Mouse (Mus musculus): Measurements from ENCODE around the gene Tmem63c. TPM values are rescaled to one million over a fixed set of nuclear protein-coding genes. Genes with fewer than 3 reads are reported as not detected.

Tmem63c gene
- 0.52 TPM for polyA plus RNA-seq (2015; fragmentation: Illumina TruSeq; extraction: RNeasy Lipid Tissue Mini Kit (QIAGEN cat#74804); ENCODE audit: insufficient read depth, low read depth, low replicate concordance)

GRCm38 (mm10) chr12:87021040-87021439, at the start of gene Tmem63c:
Gene Tmem63c, plus strand, starts transcription at chr12:87021340.

GRCm38 (mm10) chr12:86989890-86990754, 31.0 kb upstream of the Tmem63c start, which contains the start of gene Zdhhc22:
Gene Zdhhc22, minus strand, starts transcription at chr12:86990430.

GRCm38 (mm10) chr12:87102165-87102631, 81.1 kb downstream of the Tmem63c start, which contains the start of gene Ngb:
Gene Ngb, minus strand, starts transcription at chr12:87102539.

Other genes with a start within 250 kb of the Tmem63c start
- 6.2 TPM for gene Irf2bpl, start 136.5 kb upstream of the Tmem63c start, polyA plus RNA-seq (2015; fragmentation: Illumina TruSeq; extraction: RNeasy Lipid Tissue Mini Kit (QIAGEN cat#74804); ENCODE audit: insufficient read depth, low read depth, low replicate concordance)
- gene Cipc, start 74.3 kb upstream of the Tmem63c start, polyA plus RNA-seq (2015; fragmentation: Illumina TruSeq; extraction: RNeasy Lipid Tissue Mini Kit (QIAGEN cat#74804); ENCODE audit: insufficient read depth, low read depth, low replicate concordance) = 3.3 TPM
- 0.46 TPM for gene Zdhhc22, start 30.9 kb upstream of the Tmem63c start, polyA plus RNA-seq (2015; fragmentation: Illumina TruSeq; extraction: RNeasy Lipid Tissue Mini Kit (QIAGEN cat#74804); ENCODE audit: insufficient read depth, low read depth, low replicate concordance)
- 1.0 TPM for gene Ngb, start 81.2 kb downstream of the Tmem63c start, polyA plus RNA-seq (2015; fragmentation: Illumina TruSeq; extraction: RNeasy Lipid Tissue Mini Kit (QIAGEN cat#74804); ENCODE audit: insufficient read depth, low read depth, low replicate concordance)
- gene Gstz1, start 125.8 kb downstream of the Tmem63c start, polyA plus RNA-seq (2015; fragmentation: Illumina TruSeq; extraction: RNeasy Lipid Tissue Mini Kit (QIAGEN cat#74804); ENCODE audit: insufficient read depth, low read depth, low replicate concordance) = 33.7 TPM
- gene Pomt2, start 126.6 kb downstream of the Tmem63c start, polyA plus RNA-seq (2015; fragmentation: Illumina TruSeq; extraction: RNeasy Lipid Tissue Mini Kit (QIAGEN cat#74804); ENCODE audit: insufficient read depth, low read depth, low replicate concordance) = 4.1 TPM
- not detected for gene Samd15, start 178.4 kb downstream of the Tmem63c start, polyA plus RNA-seq (2015; fragmentation: Illumina TruSeq; extraction: RNeasy Lipid Tissue Mini Kit (QIAGEN cat#74804); ENCODE audit: insufficient read depth, low read depth, low replicate concordance)
- 3.2 TPM for gene Tmed8, start 179.1 kb downstream of the Tmem63c start, polyA plus RNA-seq (2015; fragmentation: Illumina TruSeq; extraction: RNeasy Lipid Tissue Mini Kit (QIAGEN cat#74804); ENCODE audit: insufficient read depth, low read depth, low replicate concordance)
- 0.52 TPM for gene Noxred1, start 217.4 kb downstream of the Tmem63c start, polyA plus RNA-seq (2015; fragmentation: Illumina TruSeq; extraction: RNeasy Lipid Tissue Mini Kit (QIAGEN cat#74804); ENCODE audit: insufficient read depth, low read depth, low replicate concordance)
- gene Vipas39, start 244.9 kb downstream of the Tmem63c start, polyA plus RNA-seq (2015; fragmentation: Illumina TruSeq; extraction: RNeasy Lipid Tissue Mini Kit (QIAGEN cat#74804); ENCODE audit: insufficient read depth, low read depth, low replicate concordance) = 8.2 TPM
- 24.8 TPM for gene Ahsa1, start 245.1 kb downstream of the Tmem63c start, polyA plus RNA-seq (2015; fragmentation: Illumina TruSeq; extraction: RNeasy Lipid Tissue Mini Kit (QIAGEN cat#74804); ENCODE audit: insufficient read depth, low read depth, low replicate concordance)

Data from pancreas, adult 10 weeks (tissue).